Mouse (Mus musculus): ENCODE data around the gene Nos1ap. TPM values are rescaled to one million over a fixed set of nuclear protein-coding genes. Genes with fewer than 3 reads are reported as not detected.

Nos1ap gene
- total RNA-seq, 2 experiments from 2014 or later, result 21.8 to 24.0 TPM

GRCm38 (mm10) chr1:170385416-170385815 lies 204.2 kb downstream of the Nos1ap start:
- DNase-seq, result no peak
- intact Hi-C loops (cut with DNase I), result no loop called here

GRCm38 (mm10) chr1:170383530-170383929 lies 206.1 kb downstream of the Nos1ap start:
- intact Hi-C loops (cut with DNase I), result no loop called here
- DNase-seq, result no peak

- no peak for DNase-seq
- intact Hi-C loops (cut with DNase I), result no loop called here
These were observed 208.2 kb downstream of the Nos1ap start for GRCm38 (mm10) chr1:170381457-170381856.

- DNase-seq, result no peak
- intact Hi-C loops (cut with DNase I), result no loop called here
These were observed 209.2 kb downstream of the Nos1ap start for GRCm38 (mm10) chr1:170380505-170380904.

GRCm38 (mm10) chr1:170375721-170376120 lies 213.9 kb downstream of the Nos1ap start:
- intact Hi-C loops (cut with DNase I), result no loop called here
- DNase-seq, result no peak

- intact Hi-C loops (cut with DNase I), result no loop called here
- no peak for DNase-seq
These were observed 215.9 kb downstream of the Nos1ap start for GRCm38 (mm10) chr1:170373750-170374149.

GRCm38 (mm10) chr1:170371191-170371792 lies 218.4 kb downstream of the Nos1ap start:
- DNase-seq, result no peak
- intact Hi-C loops (cut with DNase I), result no loop called here

- intact Hi-C loops (cut with DNase I), result no loop called here
- DNase-seq, result no peak
These were observed 220.8 kb downstream of the Nos1ap start for GRCm38 (mm10) chr1:170368864-170369263.

GRCm38 (mm10) chr1:170366981-170367700 lies 222.5 kb downstream of the Nos1ap start:
- intact Hi-C loops (cut with DNase I), result no loop called here

GRCm38 (mm10) chr1:170363746-170364145 lies 225.9 kb downstream of the Nos1ap start:
- DNase-seq, result no peak
- intact Hi-C loops (cut with DNase I), result no loop called here

More at GRCm38 (mm10) chr1:170366981-170367700, 222.5 kb downstream of the Nos1ap start:
- DNase-seq, result no peak

GRCm38 (mm10) chr1:170360183-170360915 lies 229.3 kb downstream of the Nos1ap start:
- intact Hi-C loops (cut with DNase I), result no loop called here
- no peak for DNase-seq

- DNase-seq, result no peak
- intact Hi-C loops (cut with DNase I), result no loop called here
These were observed 236.3 kb downstream of the Nos1ap start for GRCm38 (mm10) chr1:170353335-170353734.

GRCm38 (mm10) chr1:170351080-170351479 lies 238.6 kb downstream of the Nos1ap start:
- intact Hi-C loops (cut with DNase I), result no loop called here

GRCm38 (mm10) chr1:170346266-170346665 lies 243.4 kb downstream of the Nos1ap start:
- intact Hi-C loops (cut with DNase I), result no loop called here
- DNase-seq, result peak in 1 of 2 experiments; percentile 3

More at GRCm38 (mm10) chr1:170351080-170351479, 238.6 kb downstream of the Nos1ap start:
- DNase-seq, result no peak

- intact Hi-C loops (cut with DNase I), result no loop called here
These were observed 245.8 kb downstream of the Nos1ap start for GRCm38 (mm10) chr1:170343906-170344305.

GRCm38 (mm10) chr1:170343081-170343480 lies 246.6 kb downstream of the Nos1ap start:
- no peak for DNase-seq
- intact Hi-C loops (cut with DNase I), result no loop called here

More at GRCm38 (mm10) chr1:170343906-170344305, 245.8 kb downstream of the Nos1ap start:
- no peak for DNase-seq

- DNase-seq, result no peak
- intact Hi-C loops (cut with DNase I), result no loop called here
These were observed 249.7 kb downstream of the Nos1ap start for GRCm38 (mm10) chr1:170339943-170340342.

- no peak for DNase-seq
- intact Hi-C loops (cut with DNase I), result no loop called here
These were observed 256.9 kb downstream of the Nos1ap start for GRCm38 (mm10) chr1:170332775-170333174.

- intact Hi-C loops (cut with DNase I), result no loop called here
- DNase-seq, result no peak
These were observed 257.7 kb downstream of the Nos1ap start for GRCm38 (mm10) chr1:170331926-170332325.

- no peak for DNase-seq
- intact Hi-C loops (cut with DNase I), result no loop called here
These were observed 264.4 kb downstream of the Nos1ap start for GRCm38 (mm10) chr1:170325277-170325676.

- DNase-seq, result no peak
- intact Hi-C loops (cut with DNase I), result no loop called here
These were observed 265.3 kb downstream of the Nos1ap start for GRCm38 (mm10) chr1:170324312-170324711.
